Mouse (Mus musculus): ENCODE data around the gene Aprt. TPM values are rescaled to one million over a fixed set of nuclear protein-coding genes. Genes with fewer than 3 reads are reported as not detected.
"Not testable (repeated sequence)": the region's sequence is repeated elsewhere in the genome, so short reads cannot be mapped to it uniquely, and the experiment has no call there.

The Aprt gene
- polyA plus RNA-seq, 1 experiment from 2014 or later = 232 TPM

DNA sequence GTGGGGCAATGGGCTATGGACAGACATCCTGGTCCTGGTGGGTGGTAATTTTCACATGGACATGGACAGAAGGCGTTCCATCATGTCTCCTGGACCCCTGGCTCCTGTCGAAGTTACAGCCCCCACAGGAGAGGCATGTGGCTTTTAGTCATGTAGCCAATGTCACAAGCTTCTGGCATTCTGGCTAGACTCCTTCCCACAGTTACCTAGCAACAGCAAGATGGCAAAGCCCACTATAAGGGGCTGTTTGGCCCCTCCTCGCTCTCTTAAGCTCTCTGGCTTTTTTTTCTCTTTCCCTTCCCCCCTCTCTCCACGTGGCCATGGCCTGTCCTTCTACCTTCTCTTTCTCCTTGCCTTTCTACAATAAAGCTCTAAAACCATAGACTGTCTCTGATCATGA, 3.5 kb downstream of the Aprt start:
- WGBS = 56% methylated on average over 4 of the region's 4 CpGs

GRCm38 (mm10) chr8:122572751-122573150, 4.0 kb downstream of the Aprt start:
- Histone ChIP-seq H3K4me2 (no peak overlapping the region), H3K4me1 (replicated peaks) (peaks cover 41% of the 10 kb centered on the region), H3K4me3 (no peak overlapping the region), H3K9me3 (replicated peaks) (no peaks in the 10 kb centered on the region), H3K9ac (no peak overlapping the region), H3K36me3 (peaks cover 53% of the 10 kb centered on the region), H3K27me3 (replicated peaks) (no peaks in the 10 kb centered on the region), H3K27ac (ENCODE audit: poor library complexity, severe bottlenecking) (no peak overlapping the region)
- WGBS = 90% methylated on average over 3 of the region's 3 CpGs
- no peak for ATAC-seq (ENCODE audit: insufficient number of reproducible peaks, low FRiP score)

More for the DNA sequence above, 3.5 kb downstream of the Aprt start:
- H3K9ac ChIP-seq; H3K27ac ChIP-seq (ENCODE audit: poor library complexity, severe bottlenecking); H3K4me3 ChIP-seq; H3K9me3 ChIP-seq (replicated peaks); H3K4me2 ChIP-seq; ATAC-seq (ENCODE audit: insufficient number of reproducible peaks, low FRiP score); H3K27me3 ChIP-seq (replicated peaks): not testable (repeated sequence)
- peaks cover 53% of the 10 kb centered on the region for H3K36me3 ChIP-seq
- H3K4me1 ChIP-seq (replicated peaks) = peaks cover 41% of the 10 kb centered on the region

GRCm38 (mm10) chr8:122571750-122572267, 4.9 kb downstream of the Aprt start:
- WGBS = 91% methylated on average over 17 of the region's 17 CpGs
- H3K4me1 ChIP-seq (replicated peaks) = peaks cover 42% of the 10 kb centered on the region
- H3K27ac ChIP-seq (ENCODE audit: poor library complexity, severe bottlenecking) = no peak overlapping the region
- no peak overlapping the region for H3K4me2 ChIP-seq
- H3K4me3 ChIP-seq = no peak overlapping the region
- H3K9me3 ChIP-seq (replicated peaks) = no peaks in the 10 kb centered on the region
- no peak for ATAC-seq (ENCODE audit: insufficient number of reproducible peaks, low FRiP score)
- peaks cover 53% of the 10 kb centered on the region for H3K36me3 ChIP-seq
- H3K9ac ChIP-seq = no peak overlapping the region
- no peaks in the 10 kb centered on the region for H3K27me3 ChIP-seq (replicated peaks)

DNA sequence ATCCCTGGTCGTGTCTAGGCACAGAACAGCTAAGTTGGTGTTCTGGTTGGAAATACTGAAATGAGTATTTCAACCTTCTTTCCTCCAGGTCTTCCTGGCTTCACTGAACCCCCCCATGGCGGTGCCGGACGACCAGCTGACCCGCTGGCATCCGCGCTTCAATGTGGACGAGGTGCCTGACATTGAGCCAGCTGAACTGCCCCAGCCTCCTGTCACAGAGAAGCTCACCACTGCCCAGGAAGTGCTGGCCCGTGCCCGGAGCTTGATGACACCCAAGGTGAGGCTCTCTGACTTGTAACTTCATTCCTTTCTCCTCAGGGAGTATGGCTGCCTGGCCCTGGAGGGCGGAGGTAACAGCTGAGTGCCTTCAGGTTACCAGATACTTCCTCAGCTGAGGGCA, 5.6 kb downstream of the Aprt start:
- H3K4me2 ChIP-seq = no peak overlapping the region
- H3K27ac ChIP-seq (ENCODE audit: poor library complexity, severe bottlenecking) = no peak overlapping the region
- no peak for ATAC-seq (ENCODE audit: insufficient number of reproducible peaks, low FRiP score)
- H3K9ac ChIP-seq = no peak overlapping the region
- H3K36me3 ChIP-seq = peaks cover 53% of the 10 kb centered on the region
- no peaks in the 10 kb centered on the region for H3K9me3 ChIP-seq (replicated peaks)
- H3K4me3 ChIP-seq = no peak overlapping the region
- no peaks in the 10 kb centered on the region for H3K27me3 ChIP-seq (replicated peaks)
- H3K4me1 ChIP-seq (replicated peaks) = peaks cover 46% of the 10 kb centered on the region
- WGBS = 95% methylated on average over 11 of the region's 11 CpGs

GRCm38 (mm10) chr8:122569996-122570395, 6.7 kb downstream of the Aprt start:
- Histone ChIP-seq H3K4me1 (replicated peaks) (peaks cover 34% of the 10 kb centered on the region), H3K9ac (no peak overlapping the region), H3K27me3 (replicated peaks) (no peaks in the 10 kb centered on the region), H3K36me3 (peaks cover 53% of the 10 kb centered on the region), H3K27ac (ENCODE audit: poor library complexity, severe bottlenecking) (no peak overlapping the region), H3K4me3 (no peak overlapping the region), H3K4me2 (no peak overlapping the region), H3K9me3 (replicated peaks) (no peaks in the 10 kb centered on the region)
- WGBS = 94% methylated on average over 16 of the region's 16 CpGs
- ATAC-seq (ENCODE audit: insufficient number of reproducible peaks, low FRiP score) = no peak

DNA sequence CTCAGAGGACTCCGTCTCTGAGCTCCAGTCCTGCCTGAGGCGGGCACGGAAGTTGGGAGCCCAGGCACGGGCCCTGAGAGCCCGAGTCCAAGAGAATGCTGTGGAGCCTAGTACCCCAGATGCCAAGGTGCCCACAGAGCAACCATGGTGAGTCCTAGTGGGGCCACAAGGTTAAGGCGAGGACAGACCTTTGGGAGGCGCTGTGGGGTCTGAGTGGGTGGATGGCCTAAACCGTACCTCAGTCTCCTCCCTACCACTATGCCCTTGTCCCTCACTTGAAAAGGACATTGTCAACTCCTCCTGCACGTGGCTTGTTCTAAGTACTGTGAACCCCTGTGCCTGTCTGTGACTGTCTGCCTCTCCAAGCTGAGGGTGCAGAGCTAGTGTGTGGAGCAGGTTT, 7.4 kb downstream of the Aprt start:
- Histone ChIP-seq H3K4me1 (replicated peaks) (peaks cover 27% of the 10 kb centered on the region), H3K4me2 (peak overlapping the region; percentile 77), H3K9me3 (replicated peaks) (no peaks in the 10 kb centered on the region), H3K27ac (ENCODE audit: poor library complexity, severe bottlenecking) (no peak overlapping the region), H3K9ac (peak overlapping the region; percentile 96), H3K36me3 (peaks cover 46% of the 10 kb centered on the region), H3K4me3 (peak overlapping the region; percentile 95), H3K27me3 (replicated peaks) (no peaks in the 10 kb centered on the region)
- WGBS = 61% methylated on average over 9 of the region's 9 CpGs
- no peak for ATAC-seq (ENCODE audit: insufficient number of reproducible peaks, low FRiP score)

DNA sequence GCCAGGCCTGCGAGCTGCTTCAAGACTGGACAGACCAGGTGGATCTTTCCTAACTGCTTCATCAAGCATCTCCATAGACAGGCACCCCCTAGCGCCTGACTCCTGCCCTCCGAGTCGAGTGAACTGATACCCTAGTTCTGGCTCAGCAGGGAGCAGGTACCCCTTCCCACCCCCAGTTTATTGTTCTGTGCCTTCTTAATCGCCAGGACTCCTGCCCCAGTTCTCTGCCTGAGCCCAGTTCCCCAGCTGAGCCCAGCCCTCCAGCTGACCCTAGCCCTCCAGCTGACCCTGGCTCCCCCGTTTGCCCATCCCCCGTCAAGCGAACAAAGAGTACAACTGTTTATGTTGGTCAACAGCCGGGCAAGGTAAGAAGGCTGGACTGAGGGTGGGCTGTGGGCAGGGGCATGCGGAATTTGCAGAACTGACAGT, 7.8 kb downstream of the Aprt start:
- Histone ChIP-seq H3K27me3 (replicated peaks) (no peaks in the 10 kb centered on the region), H3K27ac (ENCODE audit: poor library complexity, severe bottlenecking) (no peak overlapping the region), H3K9me3 (replicated peaks) (no peaks in the 10 kb centered on the region), H3K9ac (peak overlapping the region; percentile 96), H3K4me3 (peak overlapping the region; percentile 95), H3K4me1 (replicated peaks) (peaks cover 24% of the 10 kb centered on the region), H3K36me3 (peaks cover 46% of the 10 kb centered on the region), H3K4me2 (peak overlapping the region; percentile 77)
- no peak for ATAC-seq (ENCODE audit: insufficient number of reproducible peaks, low FRiP score)
- 19% methylated on average over 10 of the region's 10 CpGs for WGBS

- WGBS = under 1% methylated on average over 34 of the region's 34 CpGs
- Histone ChIP-seq H3K27me3 (replicated peaks) (no peaks in the 10 kb centered on the region), H3K9me3 (replicated peaks) (no peaks in the 10 kb centered on the region), H3K4me3 (peak overlapping the region; percentile 95), H3K9ac (peak overlapping the region; percentile 96), H3K36me3 (peaks cover 39% of the 10 kb centered on the region), H3K27ac (ENCODE audit: poor library complexity, severe bottlenecking) (peak overlapping the region; percentile 86), H3K4me1 (replicated peaks) (peaks cover 24% of the 10 kb centered on the region), H3K4me2 (peak overlapping the region; percentile 77)
- peak; percentile 37 for ATAC-seq (ENCODE audit: insufficient number of reproducible peaks, low FRiP score)
These were observed 8.6 kb downstream of the Aprt start for GRCm38 (mm10) chr8:122568109-122568504.

- under 1% methylated on average over 62 of the region's 62 CpGs for whole genome bisulfite sequencing
- peak within 1 kb of the TSS; percentile 95 for H3K4me3 ChIP-seq
- H3K9me3 ChIP-seq (replicated peaks) = no peaks in the 10 kb centered on the region
- H3K9ac ChIP-seq = peak within 1 kb of the TSS; percentile 96
- peak within 1 kb of the TSS; percentile 77 for H3K4me2 ChIP-seq
- no peaks in the 10 kb centered on the region for H3K27me3 ChIP-seq (replicated peaks)
- peak within 1 kb of the TSS; percentile 86 for H3K27ac ChIP-seq (ENCODE audit: poor library complexity, severe bottlenecking)
- peaks cover 34% of the 10 kb centered on the region for H3K36me3 ChIP-seq
- peak; percentile 94 for ATAC-seq (ENCODE audit: insufficient number of reproducible peaks, low FRiP score)
- peaks cover 24% of the 10 kb centered on the region for H3K4me1 ChIP-seq (replicated peaks)
These were observed 9.2 kb downstream of the Aprt start, which contains the start of gene Cdt1 for GRCm38 (mm10) chr8:122567361-122568108. TSS of gene Cdt1 (plus strand) at chr8:122568015.

GRCm38 (mm10) chr8:122566766-122567165, 9.9 kb downstream of the Aprt start:
- ATAC-seq (ENCODE audit: insufficient number of reproducible peaks, low FRiP score) = no peak
- 28% methylated on average over 6 of the region's 6 CpGs for WGBS
- peaks cover 24% of the 10 kb centered on the region for H3K4me1 ChIP-seq (replicated peaks)
- H3K27me3 ChIP-seq (replicated peaks) = no peaks in the 10 kb centered on the region
- peak overlapping the region; percentile 77 for H3K4me2 ChIP-seq
- H3K36me3 ChIP-seq = peaks cover 26% of the 10 kb centered on the region
- H3K27ac ChIP-seq (ENCODE audit: poor library complexity, severe bottlenecking) = peak overlapping the region; percentile 86
- H3K9me3 ChIP-seq (replicated peaks) = no peaks in the 10 kb centered on the region
- H3K4me3 ChIP-seq = peak overlapping the region; percentile 95
- H3K9ac ChIP-seq = peak overlapping the region; percentile 96

DNA sequence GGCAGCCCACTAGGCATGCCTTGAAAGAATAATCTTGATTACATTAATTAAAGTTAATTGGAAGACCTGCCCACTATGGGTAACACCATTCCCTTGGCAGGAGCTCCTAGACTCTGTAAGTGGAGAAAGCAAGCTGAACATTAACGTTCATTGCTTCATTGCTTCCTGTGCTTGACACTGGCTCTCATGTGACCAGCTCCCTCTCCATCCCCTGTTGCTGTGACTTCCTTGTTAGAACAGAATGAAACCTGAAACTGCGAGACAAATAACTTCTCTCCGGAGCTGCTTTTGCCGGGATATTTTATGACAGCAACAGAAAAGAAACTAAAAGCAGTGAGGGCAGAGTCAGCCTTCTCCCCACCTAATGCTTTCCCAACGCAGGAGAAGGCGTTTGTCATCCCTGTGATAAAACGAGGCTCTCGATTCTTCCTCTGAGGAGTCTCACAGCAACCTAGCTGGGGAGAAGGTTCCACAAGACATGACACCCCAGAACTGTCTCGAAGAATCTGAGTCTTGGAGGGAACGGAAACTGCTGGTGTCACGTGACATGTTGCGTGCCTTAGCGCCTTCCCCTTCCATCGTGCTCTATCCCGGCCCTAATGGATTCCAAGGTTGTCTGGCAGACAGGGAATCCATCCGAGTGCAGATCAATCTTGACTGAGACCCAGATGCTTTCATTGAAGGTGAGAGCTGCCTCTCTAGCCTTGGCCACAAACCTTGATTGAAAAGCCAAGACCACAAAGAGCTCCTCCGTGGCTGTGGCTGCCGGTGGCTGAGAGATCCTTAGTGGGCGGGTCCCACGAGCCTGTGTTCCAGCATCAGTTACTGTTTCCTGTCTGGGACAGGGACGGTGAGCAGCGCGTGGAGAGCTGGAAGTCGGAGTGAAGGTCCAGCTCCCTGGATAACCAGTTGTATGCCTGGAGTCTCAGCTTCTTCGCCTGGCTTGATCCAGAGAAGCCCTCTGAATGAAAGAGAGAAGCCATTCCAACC, 12.1 kb downstream of the Aprt start:
- H3K27me3 ChIP-seq (replicated peaks) = no peaks in the 10 kb centered on the region
- H3K4me1 ChIP-seq (replicated peaks) = peaks cover 22% of the 10 kb centered on the region
- H3K9ac ChIP-seq = no peak overlapping the region
- no peaks in the 10 kb centered on the region for H3K9me3 ChIP-seq (replicated peaks)
- ATAC-seq (ENCODE audit: insufficient number of reproducible peaks, low FRiP score) = no peak
- H3K4me2 ChIP-seq = no peak overlapping the region
- no peak overlapping the region for H3K4me3 ChIP-seq
- WGBS = 76% methylated on average over 25 of the region's 25 CpGs
- H3K36me3 ChIP-seq = peaks cover 5% of the 10 kb centered on the region
- no peak overlapping the region for H3K27ac ChIP-seq (ENCODE audit: poor library complexity, severe bottlenecking)
